Mouse (Mus musculus): Measurements from ENCODE around the gene 1190005I06Rik.

Gene 1190005I06Rik

DNA sequence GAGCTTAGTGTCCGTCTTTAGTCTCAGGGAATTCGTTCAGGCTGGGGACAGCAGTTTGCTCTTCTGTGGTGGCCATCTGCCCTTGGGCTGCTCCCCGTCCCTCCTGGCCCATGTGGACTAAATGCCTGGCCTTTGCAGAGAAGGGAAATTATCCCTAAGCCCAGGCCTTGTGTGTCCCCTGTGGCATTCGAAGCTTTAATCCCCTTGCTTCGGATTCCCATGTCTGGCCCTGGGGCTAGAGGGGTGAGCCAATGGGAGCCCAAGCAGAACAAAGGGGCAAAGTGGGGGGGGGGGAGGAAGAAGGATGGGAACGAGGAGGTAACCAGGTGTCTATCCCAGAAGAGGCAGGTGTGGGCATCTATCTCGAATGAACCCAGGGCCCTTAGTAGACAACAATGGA is at the start of gene 1190005I06Rik:
Gene 1190005I06Rik (minus strand): TSS at position 101 of the 400 bp plus-strand sequence.
- DNase-seq (ENCODE audit: low read depth), result no peak

DNA sequence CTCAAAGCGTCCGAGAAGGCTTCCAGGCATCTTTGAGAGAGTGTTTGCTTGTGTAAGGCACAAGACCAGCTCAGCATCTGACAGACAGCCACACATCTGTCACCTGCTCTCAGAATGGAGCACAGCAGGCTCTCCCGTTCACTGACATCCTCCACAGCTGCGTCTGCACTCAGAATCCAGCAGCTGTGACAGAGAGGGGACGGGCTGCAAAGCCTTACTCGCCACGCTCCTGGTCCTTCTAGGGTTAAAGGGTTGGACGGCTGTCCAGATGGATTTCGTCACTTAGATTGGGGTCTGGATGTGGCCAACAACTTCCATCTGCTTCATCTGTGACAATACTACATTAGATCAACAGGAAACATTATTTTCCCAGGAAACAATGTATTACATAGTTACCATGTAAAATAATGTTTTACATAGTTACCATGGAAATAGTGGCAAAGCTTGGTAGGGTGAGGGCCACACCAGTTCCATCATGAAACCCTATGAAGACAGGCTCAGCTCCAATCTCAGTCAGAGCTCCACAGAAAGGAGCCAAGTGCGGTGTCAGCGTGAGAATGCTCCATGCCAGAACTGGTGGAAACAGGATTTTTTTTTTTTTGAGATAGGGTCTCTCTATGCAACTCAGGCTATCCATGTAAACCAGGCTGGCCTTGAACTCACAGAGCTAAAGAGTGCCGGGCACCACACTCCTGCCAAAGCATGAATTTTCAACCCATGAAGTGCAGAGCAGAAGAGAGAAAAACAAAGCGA is 49.1 kb upstream of the 1190005I06Rik start:
- DNase-seq (ENCODE audit: low read depth), result no peak

DNA sequence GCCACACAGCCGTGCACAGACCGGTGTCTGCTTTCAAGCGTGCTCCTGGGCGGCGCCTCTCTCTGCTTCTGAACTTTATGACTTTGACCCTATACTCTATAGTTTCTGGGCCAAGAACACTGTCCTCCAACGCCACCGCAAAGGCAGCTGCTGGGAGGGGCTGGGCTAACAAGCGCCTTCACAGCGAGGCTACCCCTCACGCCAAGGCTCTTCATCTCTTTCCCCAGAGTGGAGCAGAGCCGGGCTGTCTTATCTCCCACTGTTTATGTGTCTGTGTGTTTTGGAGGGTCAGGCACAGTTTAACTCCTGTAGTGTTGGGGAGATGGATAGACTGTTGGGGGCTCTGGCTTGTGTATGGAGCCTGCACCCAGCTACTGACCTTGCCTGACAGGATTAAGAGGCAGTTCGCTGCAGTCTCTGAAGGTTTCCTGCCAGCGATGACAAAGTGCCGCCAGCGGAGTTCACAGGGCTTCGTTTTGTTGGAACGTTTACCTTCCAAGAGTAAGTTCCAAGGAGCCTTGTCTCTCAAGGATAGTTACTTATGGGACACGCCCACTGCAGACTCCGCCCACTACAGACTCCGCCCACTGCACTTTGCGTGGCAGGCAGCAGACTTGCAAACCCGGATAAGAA is 46.5 kb upstream of the 1190005I06Rik start:
- peak; percentile 50 for DNase-seq (ENCODE audit: low read depth)

DNA sequence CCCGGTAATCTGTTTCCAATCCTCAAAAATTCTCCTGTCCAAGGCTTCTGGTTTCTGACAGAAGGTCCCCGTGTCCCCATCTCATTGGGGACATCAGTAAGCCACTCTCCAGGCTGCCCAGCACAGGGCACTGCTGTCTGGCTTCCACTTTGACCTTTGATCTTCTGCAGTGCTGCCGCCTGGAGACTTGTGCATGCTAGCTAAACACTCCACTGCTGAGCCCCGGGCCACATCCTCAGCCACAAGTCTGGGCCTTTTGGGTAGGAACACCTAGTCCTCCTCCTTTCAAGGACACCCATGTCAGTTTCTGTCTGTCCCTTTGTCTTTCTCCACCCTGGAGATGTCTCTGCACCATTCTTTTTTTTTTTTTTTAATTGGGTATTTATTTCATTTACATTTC is 45.5 kb upstream of the 1190005I06Rik start:
- no peak for DNase-seq (ENCODE audit: low read depth)

DNA sequence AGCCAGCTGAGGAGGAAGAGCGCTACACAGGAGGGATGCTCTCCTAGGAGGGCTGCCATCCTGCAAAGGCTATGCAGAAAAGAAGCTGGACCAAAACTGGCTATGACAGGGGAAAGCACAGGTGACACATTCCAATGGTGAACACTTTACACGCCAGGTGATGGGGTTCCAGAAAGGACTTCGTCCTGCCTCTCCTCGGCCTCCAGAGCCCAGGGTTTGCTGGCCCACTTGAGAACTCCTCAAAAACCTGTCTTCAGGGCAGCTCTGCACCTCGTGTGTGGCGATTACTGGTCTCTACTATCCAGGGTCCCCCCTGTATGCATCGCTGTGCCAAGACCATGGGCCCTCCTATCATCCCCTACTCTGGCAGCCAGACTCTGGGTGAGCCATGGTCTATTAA is 41.1 kb upstream of the 1190005I06Rik start:
- no peak for DNase-seq (ENCODE audit: low read depth)

DNA sequence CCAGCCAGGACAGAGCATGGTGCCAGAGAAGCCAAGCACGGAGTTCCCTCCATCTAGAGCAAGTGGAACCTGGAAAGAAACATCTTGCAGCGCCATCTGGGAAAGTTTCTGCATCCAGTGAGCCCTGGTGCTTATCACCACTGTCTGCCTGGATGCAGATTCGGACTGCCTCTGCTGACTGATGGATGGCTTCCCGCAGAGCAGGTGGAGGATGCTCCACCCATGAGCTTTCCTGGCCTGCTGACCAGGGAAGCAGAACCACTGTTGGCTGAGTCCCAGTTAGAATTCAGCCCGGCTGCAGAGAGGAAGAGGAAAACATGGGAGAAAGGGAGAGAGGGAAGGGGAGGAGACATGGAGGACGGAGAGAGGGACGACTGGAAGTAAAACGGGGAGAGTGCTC is 40.4 kb upstream of the 1190005I06Rik start:
- no peak for DNase-seq (ENCODE audit: low read depth)

DNA sequence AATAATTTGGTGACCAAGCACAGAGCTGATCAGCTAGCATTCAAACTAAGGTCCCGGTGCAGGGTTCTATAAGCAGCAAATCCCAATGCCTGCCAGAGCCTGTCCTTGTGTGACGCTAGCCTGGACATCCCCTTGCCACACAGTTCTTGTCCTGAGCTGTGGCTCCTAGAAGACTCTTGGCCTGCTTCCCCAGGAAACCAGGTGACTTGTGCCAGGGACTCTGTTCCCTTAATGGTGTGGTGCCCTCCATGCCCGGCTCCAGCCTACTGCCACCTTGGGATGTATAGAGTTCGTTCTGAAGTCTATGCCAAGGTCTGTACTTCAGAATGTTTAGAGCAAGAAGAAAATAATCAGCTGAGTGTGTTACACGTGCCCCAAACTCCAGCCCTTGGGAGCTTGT is 39.1 kb upstream of the 1190005I06Rik start:
- DNase-seq (ENCODE audit: low read depth), result no peak

DNA sequence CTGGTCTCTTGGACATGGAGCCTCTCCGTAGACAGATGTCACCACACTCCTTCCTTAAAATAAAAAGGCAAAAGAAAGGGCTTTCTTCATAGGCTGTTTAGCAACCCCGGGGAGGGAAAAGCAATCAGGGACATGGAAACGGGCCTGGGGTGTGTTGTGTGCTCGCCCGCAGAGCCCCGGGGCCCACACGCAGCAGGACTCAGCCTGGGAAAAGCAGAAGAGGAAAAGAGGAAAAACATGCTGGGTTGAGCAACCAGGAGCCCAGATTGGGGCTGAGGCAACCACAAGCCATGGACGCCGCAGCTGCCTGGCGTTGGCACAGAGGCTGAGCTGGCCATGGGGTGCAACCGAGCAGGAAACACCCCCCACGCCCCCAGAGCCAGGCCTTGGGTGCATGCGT is 38.6 kb upstream of the 1190005I06Rik start:
- DNase-seq (ENCODE audit: low read depth), result no peak

DNA sequence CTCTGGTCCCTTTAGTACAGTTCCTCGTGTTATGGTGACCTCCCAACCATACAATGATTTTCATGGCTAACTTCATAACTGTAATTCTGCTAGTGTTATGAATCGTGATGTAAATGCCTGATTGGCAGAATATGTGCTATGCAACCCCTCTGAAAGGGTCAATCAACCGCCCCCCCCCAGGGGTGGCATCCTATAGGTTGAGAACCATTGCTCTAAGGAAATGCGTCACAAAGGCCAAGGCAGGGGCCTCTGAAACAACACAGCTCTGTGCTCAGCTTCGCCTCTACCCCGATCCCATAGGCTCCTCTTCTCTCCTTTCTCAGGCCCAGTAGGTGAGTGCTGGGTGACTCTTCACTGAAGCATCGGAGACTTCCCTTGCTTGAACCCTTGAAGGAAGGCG is 38.2 kb upstream of the 1190005I06Rik start:
- no peak for DNase-seq (ENCODE audit: low read depth)

DNA sequence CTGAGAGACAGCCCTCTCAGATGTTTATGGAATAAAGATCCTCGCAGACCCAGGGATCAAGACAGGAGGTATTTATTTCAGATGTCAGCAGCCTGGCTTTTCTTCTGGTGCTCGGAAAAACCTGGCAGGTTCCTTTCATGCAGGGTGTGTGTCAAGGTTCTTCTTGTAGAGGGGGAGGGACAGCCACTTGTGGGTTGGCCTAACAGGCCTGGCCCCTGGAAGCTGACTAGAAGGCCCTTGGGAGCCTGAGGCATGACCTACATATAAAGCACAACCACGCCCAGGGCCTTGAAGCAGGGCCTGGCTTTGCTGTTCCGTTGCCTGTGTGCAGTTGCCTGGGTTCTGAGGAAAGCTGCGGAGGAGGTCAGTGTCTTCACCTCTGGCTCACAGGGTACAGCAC is 37.7 kb upstream of the 1190005I06Rik start:
- DNase-seq (ENCODE audit: low read depth), result no peak

DNA sequence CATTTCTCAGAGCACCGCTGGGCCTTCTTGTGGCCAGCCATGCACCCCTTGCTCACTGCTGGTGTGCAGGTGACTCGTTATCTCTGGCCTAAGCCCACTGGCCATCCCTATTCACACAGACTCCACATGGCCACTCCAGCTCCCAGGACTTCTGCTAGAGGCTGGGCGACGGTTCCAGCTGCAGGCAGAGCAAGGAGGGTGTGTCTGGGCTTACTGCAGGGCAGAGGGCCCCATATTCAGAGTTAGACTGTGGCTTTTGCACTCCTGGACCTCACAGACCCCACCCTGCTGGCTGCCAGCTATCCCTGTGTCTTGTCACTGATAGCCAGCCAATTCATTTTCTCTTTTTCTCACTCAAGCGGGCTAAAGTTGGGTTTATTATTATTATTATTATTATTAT is 36.6 kb upstream of the 1190005I06Rik start:
- no peak for DNase-seq (ENCODE audit: low read depth)

DNA sequence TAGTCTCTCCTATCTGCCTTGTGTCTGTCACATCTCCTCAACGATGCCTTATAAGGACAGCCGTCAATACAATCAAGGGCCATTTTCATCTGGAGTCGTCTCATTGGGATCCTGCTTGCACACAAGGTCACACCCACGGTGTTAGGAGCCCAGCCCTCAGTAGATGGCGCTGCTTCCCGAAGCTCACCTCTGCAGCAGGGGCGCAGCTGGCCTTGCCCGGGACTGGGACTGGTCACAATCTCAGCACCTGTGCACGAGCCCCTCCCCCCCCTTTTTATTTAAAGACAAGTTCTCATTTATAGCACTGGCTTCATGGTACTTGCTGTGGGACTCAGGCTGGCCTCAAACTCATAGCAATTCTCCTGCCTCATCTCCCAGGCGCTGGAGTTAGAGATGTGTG is 36.2 kb upstream of the 1190005I06Rik start:
- DNase-seq (ENCODE audit: low read depth), result peak; percentile 78

DNA sequence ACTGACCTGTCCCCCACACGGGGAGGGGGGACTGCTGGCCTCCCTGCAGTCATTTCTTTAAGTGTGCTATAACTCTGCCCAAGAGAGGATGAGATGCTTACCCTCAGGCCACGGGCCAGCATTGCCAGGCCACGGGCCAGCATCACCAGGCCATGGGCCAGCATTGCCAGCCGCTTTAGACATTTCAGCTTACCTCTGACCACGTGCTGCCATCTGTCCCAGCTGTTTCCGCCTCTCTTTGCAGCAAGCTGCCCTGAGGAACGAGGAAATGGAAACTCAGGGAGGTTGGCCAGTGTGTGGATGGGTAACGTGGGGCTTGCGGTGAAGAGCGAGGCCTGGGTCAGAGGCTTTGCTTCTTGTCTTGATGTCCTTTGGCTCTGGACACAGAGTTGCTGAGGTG is 33.7 kb upstream of the 1190005I06Rik start:
- DNase-seq (ENCODE audit: low read depth), result no peak

DNA sequence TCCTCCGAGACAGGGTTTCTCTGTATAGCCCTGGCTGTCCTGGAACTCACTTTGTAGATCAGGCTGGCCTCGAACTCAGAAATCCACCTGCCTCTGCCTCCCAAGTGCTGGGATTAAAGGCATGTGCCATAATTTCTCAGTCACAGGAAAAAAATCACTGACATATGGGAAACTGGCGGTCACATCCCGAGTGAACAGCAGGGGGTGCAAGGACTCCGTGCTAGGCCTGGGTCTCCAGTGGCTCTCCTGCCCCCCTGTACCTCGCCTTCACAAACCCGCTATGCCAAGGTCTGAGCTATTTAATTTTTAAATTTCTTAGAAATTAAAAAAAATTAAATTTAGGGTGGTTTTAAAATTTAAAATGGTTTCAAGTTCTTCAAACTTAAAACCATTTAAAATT is 33.0 kb upstream of the 1190005I06Rik start:
- DNase-seq (ENCODE audit: low read depth), result peak; percentile 57

DNA sequence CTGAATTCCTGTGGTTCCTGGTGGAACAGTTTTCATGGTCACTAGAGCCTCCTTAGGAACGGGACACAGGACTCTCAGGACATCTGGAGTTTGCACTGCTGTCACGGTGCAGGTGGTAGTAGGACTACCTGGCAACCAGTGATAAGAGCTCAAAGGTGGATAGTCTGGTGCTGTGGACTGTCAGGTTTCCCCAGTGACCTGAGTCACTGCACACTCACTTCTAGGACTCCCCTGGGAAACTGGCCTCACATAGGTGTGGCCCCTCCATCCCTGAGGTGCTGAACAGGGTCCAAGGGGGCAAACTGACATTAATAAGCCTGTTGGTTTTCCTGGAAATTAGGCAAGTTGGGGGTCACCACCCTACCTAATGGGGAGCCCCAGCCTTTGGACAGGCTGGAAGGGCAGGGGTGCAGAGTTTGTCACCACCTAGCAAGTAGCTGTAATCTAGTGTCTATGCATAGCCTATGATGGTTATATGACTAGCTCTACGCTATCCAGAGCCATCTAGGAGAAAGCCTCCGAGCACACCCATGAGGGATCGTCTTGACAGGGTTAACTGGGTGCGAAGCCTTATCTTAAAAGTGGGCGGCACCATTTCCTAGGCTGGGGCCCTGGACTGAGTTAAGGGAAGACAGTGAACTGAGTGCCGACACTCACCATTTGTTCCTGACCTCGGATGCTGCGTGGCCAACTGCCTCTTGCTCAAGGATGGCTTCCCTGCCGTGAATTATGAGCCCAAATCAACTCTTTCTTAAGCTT is 32.4 kb upstream of the 1190005I06Rik start:
- no peak for DNase-seq (ENCODE audit: low read depth)

DNA sequence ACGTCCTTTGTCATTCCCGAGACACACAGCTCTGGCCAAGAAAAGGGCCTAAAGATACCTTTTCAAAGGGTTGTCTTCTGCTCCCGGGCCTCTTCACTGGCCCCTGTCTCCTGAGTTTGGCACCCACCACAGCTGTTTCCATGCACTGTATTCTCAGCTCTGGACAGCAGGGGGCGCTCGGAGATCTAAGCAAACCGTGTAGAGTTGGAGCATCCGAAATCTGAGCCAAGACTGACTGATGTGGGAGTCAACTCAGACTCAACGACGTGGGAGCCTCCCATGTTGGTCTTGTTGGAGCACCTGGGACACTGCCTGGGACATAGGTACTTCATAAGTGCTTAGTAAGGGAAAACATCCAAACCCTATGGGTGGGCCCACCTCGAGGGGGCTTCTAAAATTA is 31.0 kb upstream of the 1190005I06Rik start:
- peak; percentile 87 for DNase-seq (ENCODE audit: low read depth)

DNA sequence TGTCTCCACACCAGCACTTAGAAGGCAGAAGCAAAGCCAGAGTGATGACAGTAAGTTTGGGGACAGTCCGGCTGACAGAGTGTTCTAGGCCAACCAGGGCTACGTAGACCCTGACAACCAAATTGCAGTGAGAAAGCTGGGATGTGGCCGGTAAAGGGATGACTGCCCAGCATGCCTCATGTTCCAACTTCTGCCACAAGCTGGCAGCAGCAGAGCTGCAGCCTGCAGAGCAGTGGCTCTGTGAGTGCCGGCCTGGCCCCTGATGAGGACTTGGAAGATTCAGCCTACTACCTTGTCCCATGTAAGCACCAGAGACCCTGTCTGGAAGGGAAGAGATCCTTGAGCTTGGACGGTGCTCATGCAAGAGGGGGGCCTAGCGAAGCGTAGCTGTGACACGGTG is 28.3 kb upstream of the 1190005I06Rik start:
- no peak for DNase-seq (ENCODE audit: low read depth)

DNA sequence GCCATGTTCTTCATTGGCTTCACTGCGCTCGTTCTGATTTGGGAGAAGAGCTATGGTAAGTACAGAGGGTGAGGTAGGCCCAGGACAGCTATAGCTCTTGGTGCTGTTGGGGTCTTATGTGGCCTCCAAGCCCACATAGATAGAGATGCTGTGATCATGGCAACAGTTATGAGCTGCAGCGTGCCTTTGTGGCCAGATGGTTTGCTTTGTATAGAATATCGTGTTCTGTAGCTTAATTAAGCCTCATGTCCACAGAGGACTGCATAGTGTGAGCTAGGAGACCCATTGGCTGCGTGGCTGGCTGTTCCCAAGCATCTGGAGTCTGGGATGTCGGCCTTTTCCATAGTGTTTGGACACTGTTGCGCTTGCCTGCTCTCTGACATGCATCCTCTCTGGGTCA is 25.9 kb upstream of the 1190005I06Rik start:
- no peak for DNase-seq (ENCODE audit: low read depth)

DNA sequence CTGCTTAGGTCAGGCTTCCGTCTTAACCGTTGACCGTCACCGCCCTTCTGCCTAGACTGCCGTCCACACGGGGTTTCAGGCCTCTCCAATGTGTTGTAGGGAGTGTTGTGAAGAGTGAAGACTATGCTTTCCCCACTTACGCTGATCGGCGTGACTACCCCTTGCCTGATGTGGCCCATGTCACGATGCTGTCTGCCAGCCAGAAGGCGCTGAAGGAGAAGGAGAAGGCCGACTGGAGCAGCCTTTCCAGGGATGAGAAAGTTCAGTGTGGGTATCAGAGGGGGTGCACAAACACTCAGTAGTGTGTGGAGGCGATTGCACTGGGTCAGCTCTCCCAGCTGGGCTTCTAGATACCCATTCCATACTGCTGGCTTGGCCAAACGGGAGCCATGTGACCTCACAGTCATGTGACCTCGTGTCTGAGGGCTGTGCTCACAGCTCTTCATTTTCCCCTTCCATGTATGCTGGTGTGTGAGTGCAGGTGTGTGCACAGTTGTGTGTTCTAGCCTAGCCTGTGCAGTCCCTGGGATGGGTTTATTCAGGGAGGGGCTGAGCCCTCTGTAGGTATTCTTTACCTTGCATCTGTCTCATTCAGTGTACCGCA is 25.3 kb upstream of the 1190005I06Rik start:
- DNase-seq (ENCODE audit: low read depth), result no peak

DNA sequence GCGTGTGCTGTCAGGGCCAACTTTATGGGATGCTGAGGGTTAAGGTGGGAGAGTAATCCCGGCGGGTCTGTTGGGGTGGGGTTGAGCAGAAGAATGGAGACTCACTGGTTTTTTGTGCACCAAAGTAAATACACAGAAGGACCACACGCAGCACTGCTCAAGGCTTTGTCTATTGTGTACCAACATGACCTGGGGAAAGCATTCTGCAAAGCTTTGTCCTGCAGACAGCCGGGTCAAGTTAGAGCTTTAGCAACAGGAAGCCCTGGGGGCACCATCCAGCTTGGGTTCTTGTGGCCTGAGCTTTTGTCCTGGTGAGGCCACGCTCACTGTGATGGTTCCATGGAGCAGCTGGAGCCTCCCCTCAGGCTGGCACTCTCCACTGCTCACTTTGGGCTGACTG is 24.3 kb upstream of the 1190005I06Rik start:
- DNase-seq (ENCODE audit: low read depth), result no peak

DNA sequence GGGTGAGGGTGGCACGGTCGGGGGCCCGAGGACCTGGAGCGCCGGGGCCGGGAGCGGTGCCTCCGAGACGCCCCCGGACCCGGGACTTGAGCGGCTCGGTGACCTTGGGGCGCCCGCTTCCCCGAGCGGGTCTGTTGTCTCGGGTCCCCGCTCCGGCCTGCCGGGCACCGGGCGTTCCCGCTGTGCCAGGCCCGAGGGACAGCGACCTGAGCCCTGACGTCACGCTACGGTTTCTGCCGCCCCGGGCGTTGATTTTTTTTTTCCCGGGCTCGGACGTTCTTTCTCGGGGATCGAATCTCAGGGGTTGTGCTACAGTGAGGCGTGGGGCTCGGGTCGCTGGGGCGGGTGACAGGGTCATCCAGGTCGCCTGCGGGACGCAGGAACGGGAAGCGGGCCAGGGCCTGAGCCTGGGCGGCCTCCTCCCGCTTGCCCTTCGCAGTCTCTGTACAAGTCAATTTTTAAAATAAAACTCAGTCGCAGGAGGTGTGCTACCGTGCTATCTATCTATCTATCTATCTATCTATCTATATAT is 21.0 kb upstream of the 1190005I06Rik start, which contains the start of gene Emc8:
Gene Emc8 (minus strand): TSS at position 200 of the 532 bp plus-strand sequence.
- DNase-seq (ENCODE audit: low read depth), result no peak

Measured in naive thymus-derived CD4-positive, alpha-beta T cell, adult 2 months (primary cell).